Mouse (Mus musculus): ENCODE results near the gene Pnldc1. TPM values are rescaled to one million over a fixed set of nuclear protein-coding genes. Genes with fewer than 3 reads are reported as not detected.

The Pnldc1 gene
- polyA plus RNA-seq, 1 experiment from 2014 or later: 0.64 TPM

DNA sequence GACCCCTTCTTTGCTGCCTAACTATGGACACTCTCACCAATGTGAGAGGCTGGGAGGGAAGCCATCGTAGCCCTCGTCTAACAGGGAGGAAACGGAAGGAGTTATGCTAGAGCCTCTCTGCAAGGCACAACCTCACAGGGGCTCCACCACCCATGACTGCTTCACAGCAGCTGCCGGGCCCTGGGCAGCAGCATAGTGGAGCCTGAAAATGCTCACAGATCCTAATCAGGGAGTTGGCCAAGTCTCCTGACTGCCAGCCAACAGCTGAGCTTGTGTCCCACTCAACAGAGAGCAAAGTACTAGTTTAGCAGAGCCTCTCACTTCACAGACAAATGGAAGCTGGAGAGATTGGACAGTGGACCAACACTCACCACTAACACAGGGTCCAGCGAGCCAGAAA is 63.6 kb downstream of the Pnldc1 start:
- Histone ChIP-seq H3K27ac (ENCODE audit: low read length) (peak overlapping the region; percentile 52; the same call in 1 of the 2 replicates), H3K4me1 (ENCODE audit: insufficient read depth, low read length) (peaks cover 7% of the 10 kb centered on the region), H3K36me3 (ENCODE audit: insufficient read depth, low read length) (no peaks in the 10 kb centered on the region), H3K9ac (replicated peaks; ENCODE audit: low read length) (no peak overlapping the region), H3K27me3 (ENCODE audit: insufficient read depth, low read length) (no peaks in the 10 kb centered on the region), H3K4me3 (ENCODE audit: low read length) (no peak overlapping the region), H3K4me2 (replicated peaks; ENCODE audit: low read depth, low read length) (no peak overlapping the region), H3K9me3 (ENCODE audit: low read length) (no peaks in the 10 kb centered on the region)
- 68% methylated on average over 5 of the region's 5 CpGs for WGBS
- peak; percentile 69; the same call in 1 of the 2 replicates for ATAC-seq (ENCODE audit: low FRiP score, low TSS enrichment)

DNA sequence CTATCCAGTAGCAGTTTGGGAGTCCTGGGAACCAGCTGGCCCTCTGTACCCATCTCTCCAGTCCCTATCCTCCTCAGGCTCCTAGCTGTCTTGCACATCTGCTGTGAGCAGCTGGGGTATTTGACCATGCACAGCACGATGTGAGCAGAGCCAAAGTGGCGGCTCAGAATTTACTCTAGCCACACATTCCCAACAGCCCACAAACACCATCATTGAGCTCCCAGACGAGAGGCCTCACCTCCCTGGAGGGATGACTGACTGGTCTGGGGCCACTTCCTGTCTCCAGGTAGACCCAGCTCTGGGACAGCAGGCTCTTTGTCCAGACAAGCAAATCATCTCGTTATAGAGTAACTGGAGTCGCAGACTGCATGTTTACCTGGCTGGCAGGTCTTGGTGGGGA is 64.2 kb downstream of the Pnldc1 start:
- 30% methylated on average over 5 of the region's 5 CpGs for WGBS
- no peak overlapping the region; the same call in 1 of the 2 replicates for H3K9ac ChIP-seq (replicated peaks; ENCODE audit: low read length)
- H3K36me3 ChIP-seq (ENCODE audit: insufficient read depth, low read length): no peaks in the 10 kb centered on the region
- no peaks in the 10 kb centered on the region for H3K27me3 ChIP-seq (ENCODE audit: insufficient read depth, low read length)
- H3K4me2 ChIP-seq (replicated peaks; ENCODE audit: low read depth, low read length): 0 out of 2 replicates have a peak overlapping the region, but pooled peaks have one; percentile 21
- no peaks in the 10 kb centered on the region for H3K9me3 ChIP-seq (ENCODE audit: low read length)
- ATAC-seq (ENCODE audit: low FRiP score, low TSS enrichment): peak; percentile 75; the same call in 1 of the 2 replicates
- no peak overlapping the region; the same call in 1 of the 2 replicates for H3K27ac ChIP-seq (ENCODE audit: low read length)
- peaks cover 7% of the 10 kb centered on the region for H3K4me1 ChIP-seq (ENCODE audit: insufficient read depth, low read length)
- no peak overlapping the region for H3K4me3 ChIP-seq (ENCODE audit: low read length)

DNA sequence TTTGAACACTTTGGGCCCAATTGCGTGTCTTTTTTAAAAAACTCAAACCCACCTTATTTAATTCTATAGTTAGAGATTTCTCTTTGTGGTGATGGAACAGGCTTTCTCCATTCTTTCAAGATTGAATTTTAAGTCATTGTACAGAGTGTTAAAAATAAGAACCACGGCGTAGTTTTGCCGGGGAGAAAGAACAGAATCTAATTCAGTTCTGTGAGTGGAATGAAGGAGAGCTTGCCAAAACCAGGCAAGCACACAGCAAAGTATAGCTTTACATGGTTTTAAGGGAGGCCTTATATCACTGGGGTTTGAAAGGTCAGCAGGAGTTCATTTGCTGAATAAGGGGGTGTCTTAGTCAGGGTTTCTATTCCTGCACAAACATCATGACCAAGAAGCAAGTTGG is 65.5 kb downstream of the Pnldc1 start:
- no peaks in the 10 kb centered on the region for H3K36me3 ChIP-seq (ENCODE audit: insufficient read depth, low read length)
- no peaks in the 10 kb centered on the region for H3K9me3 ChIP-seq (ENCODE audit: low read length)
- 85% methylated on average over 4 of the region's 4 CpGs for WGBS
- no peak overlapping the region for H3K4me2 ChIP-seq (replicated peaks; ENCODE audit: low read depth, low read length)
- ATAC-seq (ENCODE audit: low FRiP score, low TSS enrichment): no peak
- no peaks in the 10 kb centered on the region for H3K27me3 ChIP-seq (ENCODE audit: insufficient read depth, low read length)
- H3K4me3 ChIP-seq (ENCODE audit: low read length): no peak overlapping the region
- H3K27ac ChIP-seq (ENCODE audit: low read length): no peak overlapping the region
- H3K9ac ChIP-seq (replicated peaks; ENCODE audit: low read length): no peak overlapping the region
- H3K4me1 ChIP-seq (ENCODE audit: insufficient read depth, low read length): peaks cover 7% of the 10 kb centered on the region

DNA sequence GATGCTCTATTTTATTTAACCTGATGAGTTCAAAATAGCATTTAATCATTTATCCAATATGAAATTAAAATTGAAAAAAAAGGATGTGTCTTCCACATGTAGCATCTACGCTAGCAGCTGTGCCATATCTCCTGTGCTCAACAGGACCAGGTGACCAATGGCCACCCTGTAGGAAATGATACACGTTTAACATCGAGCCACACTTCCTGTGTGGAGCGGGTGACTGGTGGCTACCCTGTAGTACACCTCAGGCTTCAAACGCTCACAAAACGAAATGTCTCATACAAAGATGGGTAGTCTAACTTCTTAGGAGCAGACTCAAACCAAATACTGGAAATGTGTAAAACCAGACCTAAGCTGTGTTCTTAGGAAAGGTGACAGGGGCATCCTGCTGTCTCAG is 66.2 kb downstream of the Pnldc1 start:
- Histone ChIP-seq H3K4me1 (ENCODE audit: insufficient read depth, low read length) (peaks cover 7% of the 10 kb centered on the region), H3K9ac (replicated peaks; ENCODE audit: low read length) (no peak overlapping the region), H3K36me3 (ENCODE audit: insufficient read depth, low read length) (no peaks in the 10 kb centered on the region), H3K9me3 (ENCODE audit: low read length) (no peaks in the 10 kb centered on the region), H3K4me3 (ENCODE audit: low read length) (no peak overlapping the region), H3K4me2 (replicated peaks; ENCODE audit: low read depth, low read length) (no peak overlapping the region), H3K27me3 (ENCODE audit: insufficient read depth, low read length) (no peaks in the 10 kb centered on the region), H3K27ac (ENCODE audit: low read length) (no peak overlapping the region)
- WGBS: 67% methylated on average over 6 of the region's 6 CpGs
- ATAC-seq (ENCODE audit: low FRiP score, low TSS enrichment): no peak

DNA sequence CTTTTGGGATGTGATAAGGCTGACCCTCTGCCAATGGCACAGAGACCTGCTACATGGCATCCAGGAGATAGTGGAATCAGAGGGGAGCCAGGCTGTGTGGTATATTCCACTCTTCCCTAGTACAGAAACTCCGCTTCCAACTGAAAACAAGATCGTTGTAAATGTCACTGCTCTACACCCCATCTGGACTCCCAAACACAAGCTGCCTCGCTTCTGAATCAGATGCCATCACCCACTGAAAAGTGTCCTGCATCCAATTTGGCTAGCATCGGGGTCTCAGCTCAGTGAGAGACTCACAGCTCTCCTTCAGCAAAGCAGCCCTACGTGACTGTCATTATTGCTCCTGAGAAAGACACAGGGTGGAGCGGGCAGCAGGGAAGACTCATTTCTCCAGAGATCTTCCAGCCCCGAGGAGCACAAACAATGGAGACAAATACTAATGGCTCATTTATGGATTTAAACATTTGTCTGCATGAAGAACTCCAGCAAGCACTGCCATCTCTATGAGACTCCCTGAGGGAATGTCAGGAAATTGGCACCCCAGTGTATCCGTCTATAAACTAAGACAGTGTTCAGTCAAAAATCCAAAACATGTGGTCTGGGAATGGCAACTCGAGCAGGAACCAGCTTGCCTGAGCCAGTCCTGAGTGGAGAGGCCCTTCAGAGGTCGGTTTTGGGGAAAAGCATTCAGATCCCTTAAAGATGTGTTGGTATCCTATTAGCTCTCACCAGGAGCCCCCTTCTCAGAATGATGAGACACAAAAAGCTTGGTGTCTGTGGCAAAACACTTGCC is 70.4 kb downstream of the Pnldc1 start:
- H3K4me1 ChIP-seq (ENCODE audit: insufficient read depth, low read length): no peaks in the 10 kb centered on the region
- H3K27ac ChIP-seq (ENCODE audit: low read length): no peak overlapping the region
- no peaks in the 10 kb centered on the region for H3K9me3 ChIP-seq (ENCODE audit: low read length)
- WGBS: 79% methylated on average over 10 of the region's 10 CpGs
- H3K9ac ChIP-seq (replicated peaks; ENCODE audit: low read length): no peak overlapping the region
- H3K4me3 ChIP-seq (ENCODE audit: low read length): no peak overlapping the region
- no peaks in the 10 kb centered on the region for H3K36me3 ChIP-seq (ENCODE audit: insufficient read depth, low read length)
- no peak overlapping the region for H3K4me2 ChIP-seq (replicated peaks; ENCODE audit: low read depth, low read length)
- no peaks in the 10 kb centered on the region for H3K27me3 ChIP-seq (ENCODE audit: insufficient read depth, low read length)
- ATAC-seq (ENCODE audit: low FRiP score, low TSS enrichment): no peak

Small RNA genes lying within 50 kb of the gene (microRNA-seq; reads per million reads assigned to microRNA genes)
- gene Gm24085: not detected

Other genes with a start within 250 kb of the Pnldc1 start
- gene Slc22a1, start 234.4 kb downstream of the Pnldc1 start, polyA plus RNA-seq (2015; fragmentation: Nextera tagmentation; extraction: Ambion mirVana): 18.2 and 21.0 TPM in 2 replicates
- gene Igf2r, start 140.6 kb downstream of the Pnldc1 start, polyA plus RNA-seq (2015; fragmentation: Nextera tagmentation; extraction: Ambion mirVana): 32.1 and 33.6 TPM in 2 replicates
- gene Mas1, start 42.1 kb downstream of the Pnldc1 start, polyA plus RNA-seq (2015; fragmentation: Nextera tagmentation; extraction: Ambion mirVana): 0.61 and 0.89 TPM in 2 replicates
- not detected in 2 replicates for gene Mrgprh, start 34.2 kb downstream of the Pnldc1 start, polyA plus RNA-seq (2015; fragmentation: Nextera tagmentation; extraction: Ambion mirVana)
- 383 and 391 TPM in 2 replicates for gene Tcp1, start 5.5 kb upstream of the Pnldc1 start, polyA plus RNA-seq (2015; fragmentation: Nextera tagmentation; extraction: Ambion mirVana)
- 155 and 158 TPM in 2 replicates for gene Mrpl18, start 6.1 kb upstream of the Pnldc1 start, polyA plus RNA-seq (2015; fragmentation: Nextera tagmentation; extraction: Ambion mirVana)
- 4.7 and 5.0 TPM in 2 replicates for gene Acat3, start 30.4 kb upstream of the Pnldc1 start, polyA plus RNA-seq (2015; fragmentation: Nextera tagmentation; extraction: Ambion mirVana)
- 134 and 136 TPM in 2 replicates for gene Acat2, start 50.5 kb upstream of the Pnldc1 start, polyA plus RNA-seq (2015; fragmentation: Nextera tagmentation; extraction: Ambion mirVana)
- gene Wtap, start 83.9 kb upstream of the Pnldc1 start, polyA plus RNA-seq (2015; fragmentation: Nextera tagmentation; extraction: Ambion mirVana): 124 and 135 TPM in 2 replicates
- gene Sod2, start 96.6 kb upstream of the Pnldc1 start, polyA plus RNA-seq (2015; fragmentation: Nextera tagmentation; extraction: Ambion mirVana): 178 and 179 TPM in 2 replicates
- gene Gpr31b, start 142.1 kb upstream of the Pnldc1 start, polyA plus RNA-seq (2015; fragmentation: Nextera tagmentation; extraction: Ambion mirVana): not detected in 2 replicates
- gene Tcp10b, start 150.9 kb upstream of the Pnldc1 start, polyA plus RNA-seq (2015; fragmentation: Nextera tagmentation; extraction: Ambion mirVana): 0.09 TPM in 1 of 2 replicates, not detected in the other
- 0.10 TPM in 1 of 2 replicates, not detected in the other for gene Unc93a, start 221.6 kb upstream of the Pnldc1 start, polyA plus RNA-seq (2015; fragmentation: Nextera tagmentation; extraction: Ambion mirVana)

Data from kidney, embryonic 16.5 days (tissue).